Mouse (Mus musculus): ENCODE measurements at regions not wholly inside any gene's neighbourhood (a gene's known extent, or its start where the extent isn't known, plus 50 kb on each side); places are given as distances from the start of the nearest gene placed in this dataset.

DNA sequence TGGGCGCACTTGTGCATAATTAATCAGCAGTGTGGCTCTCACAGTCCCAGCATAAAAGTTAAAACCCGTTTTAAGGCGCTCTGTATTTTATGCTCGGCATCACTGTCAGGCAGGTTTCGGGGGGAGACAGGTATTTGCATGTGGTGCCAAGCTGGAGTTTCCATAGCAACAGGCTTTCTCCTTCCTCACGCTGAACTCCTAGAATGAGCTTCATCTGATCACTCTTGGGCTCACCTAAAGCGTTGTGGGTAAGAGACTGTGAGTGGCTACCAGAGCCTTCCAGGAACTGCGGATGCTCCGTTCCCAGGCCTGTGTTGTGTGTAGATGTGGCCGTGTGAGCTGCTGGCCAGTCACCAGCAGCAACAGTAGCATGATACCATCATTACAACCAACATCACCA is 161.5 kb downstream of the Ajap1 start:
- DNase-seq (ENCODE audit: low spot score), result no peak

GRCm38 (mm10) chr4:153320602-153321001 is 162.0 kb downstream of the Ajap1 start:
- DNase-seq (ENCODE audit: low spot score), result no peak

DNA sequence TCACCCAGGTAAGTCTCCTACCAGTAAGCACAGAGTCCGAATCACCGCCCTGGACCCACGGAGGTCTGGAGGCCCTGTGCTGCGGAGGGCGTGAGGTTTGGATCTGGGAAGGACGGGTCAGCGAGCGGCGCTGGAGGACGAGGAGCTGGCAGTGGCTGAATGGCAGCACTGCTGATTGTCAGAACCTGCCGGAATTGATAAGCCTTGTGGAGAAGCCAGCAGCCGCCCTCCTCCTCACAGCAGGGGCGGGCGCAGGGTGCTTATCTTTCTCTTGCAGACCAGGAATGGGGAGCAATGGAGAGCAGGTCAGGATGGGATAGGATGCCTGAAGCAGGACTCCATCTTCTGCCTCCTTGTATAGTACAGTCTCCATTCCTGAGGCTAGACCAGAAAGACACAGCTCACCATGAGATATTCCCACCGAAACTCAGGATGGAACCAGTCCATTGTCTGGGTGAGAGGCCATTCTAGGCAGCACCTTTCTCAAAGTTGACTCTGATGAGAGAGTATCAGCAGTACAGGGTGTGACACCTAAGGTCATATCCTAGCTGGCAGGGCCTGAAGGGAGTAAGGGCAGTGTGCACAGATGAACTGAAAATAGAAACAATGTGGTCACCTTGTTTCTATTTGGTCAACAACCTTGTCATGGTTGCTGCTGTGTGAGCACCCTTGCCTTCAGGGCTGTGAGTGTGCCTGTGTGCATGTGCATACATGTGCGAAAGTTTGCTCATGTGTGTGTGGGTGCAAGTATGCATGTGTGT is 165.5 kb downstream of the Ajap1 start:
- DNase-seq (ENCODE audit: low spot score), result no peak

DNA sequence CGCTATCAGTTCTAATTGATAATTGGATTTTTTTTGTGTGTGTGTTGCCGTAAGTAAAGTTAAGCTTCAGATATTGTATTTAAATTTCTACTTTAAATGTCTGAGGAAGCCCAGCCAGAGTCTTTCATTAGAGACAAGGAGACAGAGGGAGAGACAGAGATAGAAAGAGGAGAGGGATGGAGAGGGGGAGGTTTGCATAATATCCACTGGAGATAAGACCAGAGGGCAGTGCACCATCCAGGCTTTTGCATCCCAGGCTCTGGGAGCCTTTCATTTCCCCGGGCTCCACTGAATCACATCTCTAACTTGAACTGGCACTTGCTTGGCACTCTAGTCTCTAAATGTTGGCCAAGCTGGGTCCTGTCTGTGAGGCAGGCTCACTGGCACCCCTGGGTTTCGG is 166.1 kb downstream of the Ajap1 start:
- DNase-seq (ENCODE audit: low spot score), result no peak

- no peak for DNase-seq (ENCODE audit: low spot score)
These were observed 168.7 kb downstream of the Ajap1 start for GRCm38 (mm10) chr4:153313961-153314360.

GRCm38 (mm10) chr4:153311574-153311973 is 171.0 kb downstream of the Ajap1 start:
- no peak for DNase-seq (ENCODE audit: low spot score)

DNA sequence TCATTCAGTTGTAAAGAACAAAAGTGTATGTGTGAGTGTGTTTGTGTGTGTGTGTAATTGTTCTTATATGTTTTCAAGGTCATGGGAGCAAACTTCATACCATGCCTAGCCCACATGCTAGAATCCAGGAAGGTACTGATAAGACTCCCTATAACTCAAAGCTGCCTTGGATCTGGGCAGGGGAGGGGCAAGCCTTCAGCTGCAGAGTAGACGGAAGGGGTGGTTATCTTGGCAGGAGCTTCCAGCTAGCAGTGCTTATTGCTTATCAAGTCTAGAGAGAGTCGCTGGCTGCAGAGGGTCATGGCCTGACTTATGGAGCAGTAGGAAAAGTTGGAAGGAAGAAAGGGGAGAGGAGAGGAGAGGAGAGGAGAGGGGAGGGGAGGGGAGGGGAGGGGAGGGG is 172.0 kb downstream of the Ajap1 start:
- no peak for DNase-seq (ENCODE audit: low spot score)

- no peak for DNase-seq (ENCODE audit: low spot score)
These were observed 179.1 kb downstream of the Ajap1 start for GRCm38 (mm10) chr4:153303521-153303920.

- DNase-seq (ENCODE audit: low spot score), result no peak
These were observed 179.8 kb downstream of the Ajap1 start for GRCm38 (mm10) chr4:153302855-153303254.

GRCm38 (mm10) chr4:153298277-153298676 is 184.3 kb downstream of the Ajap1 start:
- DNase-seq (ENCODE audit: low spot score), result no peak

GRCm38 (mm10) chr4:153294828-153295227 is 187.8 kb downstream of the Ajap1 start:
- no peak for DNase-seq (ENCODE audit: low spot score)

GRCm38 (mm10) chr4:153293137-153293536 is 189.5 kb downstream of the Ajap1 start:
- no peak for DNase-seq (ENCODE audit: low spot score)

DNA sequence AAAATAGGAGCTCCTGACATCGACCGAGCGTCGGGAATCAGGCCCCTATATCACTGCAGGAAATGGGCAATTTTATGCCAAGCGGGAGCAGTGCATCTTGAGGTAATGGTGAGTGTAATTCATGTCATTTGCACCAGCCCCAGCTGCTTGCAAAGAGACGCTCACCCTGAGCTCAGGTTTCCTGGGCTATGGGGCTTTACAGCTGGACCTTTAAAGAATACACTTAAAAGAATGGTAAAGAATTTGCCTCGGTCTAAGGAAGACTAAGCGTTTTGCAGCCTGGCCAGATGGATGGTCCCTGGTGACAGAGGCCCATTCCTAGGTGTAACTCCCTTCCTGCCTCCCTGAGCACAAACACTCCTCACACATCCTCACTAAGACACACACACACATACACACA is 194.2 kb downstream of the Ajap1 start:
- no peak for DNase-seq (ENCODE audit: low spot score)

- peak; percentile 7 for DNase-seq (ENCODE audit: low spot score)
These were observed 198.4 kb downstream of the Ajap1 start for GRCm38 (mm10) chr4:153284209-153284608.

DNA sequence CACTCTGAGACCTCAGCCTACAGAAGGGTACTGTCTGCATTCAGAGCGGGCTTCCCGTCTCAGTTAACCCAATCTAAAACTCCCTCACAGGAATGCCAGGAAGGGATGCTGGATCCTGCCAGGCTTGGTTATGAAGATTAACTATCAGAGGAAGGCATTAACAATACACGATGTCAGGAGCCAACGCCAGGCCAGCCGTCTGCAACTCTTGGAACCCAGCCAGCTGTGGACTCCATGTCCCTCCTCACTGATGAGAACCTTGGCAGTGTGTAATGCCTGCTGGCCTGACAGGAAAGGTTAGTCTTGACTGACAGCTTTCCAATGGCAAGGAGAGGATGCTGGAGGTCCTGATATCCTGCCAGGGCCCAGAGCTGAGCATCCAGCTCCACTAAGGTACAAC is 206.0 kb downstream of the Ajap1 start:
- DNase-seq (ENCODE audit: low spot score), result no peak

DNA sequence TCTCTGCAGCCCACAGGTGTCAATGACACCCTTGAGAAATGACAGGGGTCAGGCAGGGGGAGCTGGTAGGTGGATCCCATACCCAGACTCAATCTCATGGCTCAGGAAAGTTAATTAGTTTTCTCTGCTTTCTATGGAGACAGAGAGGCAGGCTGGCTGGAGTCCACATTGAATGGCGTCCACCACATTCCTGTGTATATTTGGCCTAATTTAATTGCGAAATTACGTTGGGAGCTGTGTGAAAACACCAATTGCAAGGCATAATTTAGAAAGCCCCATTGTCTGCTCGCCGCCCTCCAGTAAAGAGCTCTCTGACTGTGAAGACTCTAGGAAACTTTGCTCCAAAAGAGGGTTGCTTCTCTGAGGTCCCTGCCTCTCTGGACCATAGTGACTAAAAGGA is 211.2 kb downstream of the Ajap1 start:
- DNase-seq (ENCODE audit: low spot score), result no peak

GRCm38 (mm10) chr4:153263216-153263805 is 219.3 kb downstream of the Ajap1 start:
- no peak for DNase-seq (ENCODE audit: low spot score)

DNA sequence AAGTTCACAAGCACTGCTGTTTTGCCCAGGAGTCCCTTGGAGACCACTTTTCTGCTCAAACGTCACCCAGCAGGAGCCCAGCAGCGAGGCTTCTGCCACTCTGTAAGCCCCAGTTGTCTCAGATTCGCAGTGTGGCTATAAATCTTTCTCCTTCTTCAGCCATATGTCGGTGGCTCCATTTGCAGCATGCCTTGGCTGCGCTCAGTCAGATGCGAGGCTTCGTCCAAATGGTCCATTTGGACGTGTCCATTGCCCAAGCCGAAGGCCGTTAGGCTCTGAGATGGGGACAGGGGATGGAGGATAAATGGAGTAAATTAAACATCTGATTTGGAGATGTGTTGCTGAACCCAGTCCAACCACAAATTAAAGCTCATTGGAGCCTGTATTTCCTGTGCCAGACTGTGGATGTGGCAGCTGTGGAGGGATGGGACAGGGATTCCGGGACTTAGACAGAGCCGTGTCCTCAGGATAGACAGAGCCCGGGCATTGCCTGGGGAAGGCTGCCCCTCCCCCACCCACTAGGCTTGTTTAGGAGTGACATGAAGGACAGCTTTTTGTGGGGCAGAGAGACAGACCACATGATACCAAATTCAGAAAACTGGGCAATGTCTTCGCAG is 221.6 kb downstream of the Ajap1 start:
- DNase-seq (ENCODE audit: low spot score), result no peak

DNA sequence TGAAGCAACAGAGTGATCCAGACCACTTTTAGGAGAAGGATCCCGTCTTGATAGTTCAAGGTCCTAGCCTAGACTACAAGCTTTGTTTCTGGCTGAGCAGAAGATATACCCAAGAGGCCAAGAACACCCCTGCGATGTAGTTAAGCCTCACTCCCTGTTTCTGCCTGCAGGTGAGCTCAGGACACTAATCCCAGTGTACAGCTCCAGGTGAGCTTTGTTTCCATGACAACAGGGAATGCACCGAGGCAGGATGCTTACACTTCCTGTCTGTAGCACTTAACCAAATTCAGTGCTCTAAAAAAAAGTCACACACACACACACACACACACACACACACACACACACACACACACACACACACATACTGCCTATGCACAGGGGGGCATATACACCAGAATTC is 230.7 kb downstream of the Ajap1 start:
- no peak for DNase-seq (ENCODE audit: low spot score)

- DNase-seq (ENCODE audit: low spot score), result no peak
These were observed 231.3 kb downstream of the Ajap1 start for GRCm38 (mm10) chr4:153251311-153251710.

DNA sequence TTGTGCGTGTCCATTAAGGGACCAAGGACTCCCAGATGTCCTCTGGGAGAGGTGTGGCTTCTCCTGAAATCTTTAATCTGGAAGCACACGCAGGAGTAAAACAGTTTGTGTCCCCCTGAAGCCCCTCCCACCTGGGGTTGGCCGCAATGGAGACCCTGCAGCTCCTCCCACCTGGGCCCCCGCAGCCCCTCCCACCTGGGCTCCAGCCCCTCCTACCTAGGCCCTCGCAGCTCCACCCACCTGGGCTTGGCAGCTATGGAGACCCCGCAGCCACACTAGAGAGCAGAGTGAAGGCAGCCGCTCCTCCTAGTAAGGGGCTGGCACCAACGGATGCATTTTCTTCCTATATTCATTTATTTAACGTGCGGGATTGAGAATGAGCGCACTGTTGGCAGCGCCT is 245.9 kb downstream of the Ajap1 start:
- DNase-seq (ENCODE audit: low spot score), result peak; percentile 22

DNA sequence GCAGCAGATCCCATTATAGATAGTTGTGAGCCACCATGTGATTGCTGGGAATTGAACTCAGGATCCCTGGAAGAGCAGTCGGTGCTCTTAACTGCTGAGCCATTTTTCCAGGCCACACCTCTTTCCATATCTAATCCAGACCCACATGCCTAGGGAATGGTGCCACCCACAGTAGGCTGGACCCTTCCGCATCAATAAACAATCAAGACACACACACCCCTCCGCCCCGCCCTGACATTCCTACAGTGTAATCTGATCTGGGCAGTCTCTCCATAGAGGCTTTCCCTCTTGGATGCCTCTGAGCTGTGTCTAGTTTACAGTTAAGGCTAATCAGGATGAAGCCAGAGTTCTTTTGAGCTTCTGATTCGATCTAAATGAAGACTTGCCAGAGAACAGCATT is 248.8 kb downstream of the Ajap1 start:
- no peak for DNase-seq (ENCODE audit: low spot score)

GRCm38 (mm10) chr4:153229221-153229620 is 253.4 kb downstream of the Ajap1 start:
- no peak for DNase-seq (ENCODE audit: low spot score)
